10 mouse cellular contexts compared by ENCODE assay signal in the genomic region with DNA sequence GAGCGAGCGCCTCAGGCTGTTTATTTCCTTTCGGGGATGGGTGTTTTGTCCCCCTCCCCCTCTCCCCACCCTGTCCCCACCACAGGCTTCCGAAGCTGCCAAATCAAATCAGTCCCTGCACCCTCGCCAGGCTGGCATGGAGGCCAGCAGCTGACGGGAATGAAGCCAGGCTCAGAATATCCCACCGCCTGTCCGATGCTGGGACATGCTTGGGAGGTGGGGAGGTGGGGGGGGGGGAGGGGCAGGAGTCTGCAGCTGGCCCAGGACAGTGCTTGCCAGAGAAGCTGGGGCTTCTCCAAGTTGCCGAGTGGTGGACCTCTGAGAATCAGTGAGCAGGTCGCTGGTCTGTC. TPM values are rescaled to one million over a fixed set of nuclear protein-coding genes. Genes with fewer than 3 reads are reported as not detected.
A peak's percentile ranks its signal among the peaks of the same experiment; 100 is the strongest.
DNase-seq lines count a peak whose midpoint lies in the region; ATAC-seq lines count a peak whose summit lies in the region.
"Had no signal": no experiment of that assay in that cellular context is flagged by ENCODE, and none has a peak within 500 bp of the region (broad histone marks: within the 10 kb centered on the region; RNA-seq: fewer than 3 reads in every experiment).

No protein-coding gene starts in this region.

- H3K4me2 ChIP-seq in forebrain, embryonic 15.5 days (replicated peaks) = no peak overlapping the region
- no peak overlapping the region for H3K4me2 ChIP-seq in hindbrain, embryonic 15.5 days

- peaks cover 62% of the 10 kb centered on the region for H3K4me1 ChIP-seq in forebrain, embryonic 15.5 days
- peaks cover 70% of the 10 kb centered on the region for H3K4me1 ChIP-seq in forebrain, embryonic 10.5 days
- peaks cover 80% of the 10 kb centered on the region for H3K4me1 ChIP-seq in hindbrain, embryonic 15.5 days (replicated peaks)

- 24% methylated on average over 10 of the region's 10 CpGs for WGBS in forebrain, embryonic 15.5 days
- WGBS in forebrain, embryonic 10.5 days = 53% methylated on average over 10 of the region's 10 CpGs
- WGBS in hindbrain, embryonic 15.5 days = 38% methylated on average over 10 of the region's 10 CpGs

- no peaks in the 10 kb centered on the region for H3K9me3 ChIP-seq in forebrain, embryonic 15.5 days
- H3K9me3 ChIP-seq in forebrain, embryonic 10.5 days = no peaks in the 10 kb centered on the region
- H3K9me3 ChIP-seq in hindbrain, embryonic 15.5 days = no peaks in the 10 kb centered on the region

- H3K27ac ChIP-seq in forebrain, embryonic 15.5 days (replicated peaks) = peak overlapping the region; percentile 64
- H3K27ac ChIP-seq in forebrain, embryonic 10.5 days = no peak overlapping the region
- no peak overlapping the region for H3K27ac ChIP-seq in hindbrain, embryonic 15.5 days (replicated peaks)

- H3K4me3 ChIP-seq in forebrain, embryonic 15.5 days = no peak overlapping the region
- no peak overlapping the region for H3K4me3 ChIP-seq in forebrain, embryonic 10.5 days
- H3K4me3 ChIP-seq in hindbrain, embryonic 15.5 days = no peak overlapping the region

- no peak overlapping the region for H3K9ac ChIP-seq in forebrain, embryonic 15.5 days (replicated peaks)
- no peak overlapping the region for H3K9ac ChIP-seq in hindbrain, embryonic 15.5 days
- H3K9ac ChIP-seq: liver, postnatal 0 days had no signal

- no peaks in the 10 kb centered on the region for H3K36me3 ChIP-seq in forebrain, embryonic 15.5 days
- no peaks in the 10 kb centered on the region for H3K36me3 ChIP-seq in forebrain, embryonic 10.5 days (replicated peaks)
- H3K36me3 ChIP-seq in hindbrain, embryonic 15.5 days = no peaks in the 10 kb centered on the region

- H3K27me3 ChIP-seq in forebrain, embryonic 15.5 days = no peaks in the 10 kb centered on the region
- H3K27me3 ChIP-seq in forebrain, embryonic 10.5 days (ENCODE audit: poor library complexity, severe bottlenecking) = peaks cover 20% of the 10 kb centered on the region
- H3K27me3 ChIP-seq in hindbrain, embryonic 15.5 days = no peaks in the 10 kb centered on the region

- ATAC-seq in forebrain, embryonic 15.5 days (replicated peaks) = peak; percentile 74
- ATAC-seq in hindbrain, embryonic 15.5 days (ENCODE audit: low FRiP score, low read depth) = peak; percentile 33
- ATAC-seq: liver, postnatal 0 days had no signal

- no peak for DNase-seq in forebrain, embryonic 10.5 days (ENCODE audit: extremely low spot score, low spot score)
- peak; percentile 24 for DNase-seq in urinary bladder, adult 2 months (ENCODE audit: low spot score)
- no peak for DNase-seq in urinary bladder, postnatal 4 days (ENCODE audit: low spot score in 2 of 2)
- DNase-seq in skeletal muscle tissue, adult 2 months (ENCODE audit: low read depth, low spot score) = peak; percentile 88
- no peak for DNase-seq in spleen, postnatal 10 days (ENCODE audit: low spot score in 2 of 2)
- no peak for DNase-seq in cerebellum, adult 9-10 months
- DNase-seq: embryo, embryonic 11 days; liver, postnatal 0 days had no signal

RNA-seq across cellular contexts. Expression of a gene that starts 39.1 kb away (rescaled TPM):
- polyA plus RNA-seq in forebrain, embryonic 15.5 days (2015; fragmentation: Nextera tagmentation; extraction: Ambion mirVana) = 42.5 and 46.4 TPM in 2 replicates
- polyA plus RNA-seq in forebrain, embryonic 10.5 days (2016; fragmentation: Nextera tagmentation; extraction: Ambion mirVana) = 16.2 and 16.3 TPM in 2 replicates
- polyA plus RNA-seq in urinary bladder, adult 2 months (2012; rRNA removed) = 30.4 and 53.1 TPM in 2 replicates
- polyA plus RNA-seq in hindbrain, embryonic 15.5 days (2015; fragmentation: Nextera tagmentation; extraction: Ambion mirVana) = 31.3 and 34.8 TPM in 2 replicates

RNA-seq across cellular contexts. Expression of a gene that starts 49.9 kb away (rescaled TPM):
- polyA plus RNA-seq in forebrain, embryonic 15.5 days (2015; fragmentation: Nextera tagmentation; extraction: Ambion mirVana) = 0.87 TPM in 1 of 2 replicates, not detected in the other
- not detected in 2 replicates for polyA plus RNA-seq in forebrain, embryonic 10.5 days (2016; fragmentation: Nextera tagmentation; extraction: Ambion mirVana)
- polyA plus RNA-seq in urinary bladder, adult 2 months (2012; rRNA removed) = 1.5 TPM in 1 of 2 replicates, not detected in the other
- polyA plus RNA-seq in hindbrain, embryonic 15.5 days (2015; fragmentation: Nextera tagmentation; extraction: Ambion mirVana) = not detected in 2 replicates
- polyA plus RNA-seq: liver, postnatal 0 days had no signal

Comparison
In these comparisons a context has a peak if more than half of its experiments do, and no peak if none do; other contexts are left out.
1. DNase-seq: peak in urinary bladder, adult 2 months (single experiment) and skeletal muscle tissue, adult 2 months (single experiment); none in forebrain, embryonic 10.5 days (single experiment), urinary bladder, postnatal 4 days (0 of 2), spleen, postnatal 10 days (0 of 2) and cerebellum, adult 9-10 months (single experiment).